Mouse (Mus musculus): Measurements from ENCODE around the gene 4930435E12Rik.

4930435E12Rik gene

DNA sequence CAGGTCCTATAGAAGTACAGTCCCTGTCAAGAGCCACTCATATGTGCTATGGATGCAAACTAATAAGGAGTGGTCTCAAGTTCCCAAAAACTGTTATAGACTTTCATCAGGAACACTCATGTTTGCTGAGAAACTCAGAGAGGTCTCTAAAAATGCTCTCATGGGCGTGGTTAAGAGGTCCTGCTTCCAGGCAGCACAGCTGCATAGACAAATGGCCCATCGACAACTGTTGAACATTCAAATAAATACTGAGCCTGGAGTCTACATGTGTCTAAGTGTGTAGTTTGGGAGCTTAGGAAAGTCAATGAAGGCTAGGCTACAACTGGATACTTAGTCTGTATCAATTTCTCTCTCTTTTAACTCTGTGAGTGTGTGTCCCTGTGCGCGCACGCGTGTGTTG lies 57.4 kb downstream of the 4930435E12Rik start:
- DNase-seq (ENCODE audit: low read depth, low spot score): no peak

DNA sequence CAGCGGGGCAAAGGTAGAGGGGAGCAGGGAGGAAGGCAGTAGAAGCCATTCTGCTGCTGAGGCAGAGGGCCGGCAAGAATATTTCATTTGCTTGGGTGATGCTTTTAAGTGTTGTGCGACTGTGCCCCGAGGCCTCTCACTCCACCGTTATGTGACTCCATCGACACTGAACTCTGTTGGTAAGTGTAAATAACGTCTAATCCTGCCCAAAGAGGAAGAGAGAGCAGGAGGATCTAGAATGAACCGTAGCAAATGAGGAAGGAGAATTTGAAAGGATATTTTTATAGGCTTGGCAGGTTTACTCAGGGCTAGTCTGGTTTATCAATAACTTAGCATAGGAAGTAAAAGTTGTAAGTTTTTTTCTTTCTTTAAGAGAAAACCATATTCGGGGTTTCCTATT lies 59.0 kb downstream of the 4930435E12Rik start:
- no peak for DNase-seq (ENCODE audit: low read depth, low spot score)

DNA sequence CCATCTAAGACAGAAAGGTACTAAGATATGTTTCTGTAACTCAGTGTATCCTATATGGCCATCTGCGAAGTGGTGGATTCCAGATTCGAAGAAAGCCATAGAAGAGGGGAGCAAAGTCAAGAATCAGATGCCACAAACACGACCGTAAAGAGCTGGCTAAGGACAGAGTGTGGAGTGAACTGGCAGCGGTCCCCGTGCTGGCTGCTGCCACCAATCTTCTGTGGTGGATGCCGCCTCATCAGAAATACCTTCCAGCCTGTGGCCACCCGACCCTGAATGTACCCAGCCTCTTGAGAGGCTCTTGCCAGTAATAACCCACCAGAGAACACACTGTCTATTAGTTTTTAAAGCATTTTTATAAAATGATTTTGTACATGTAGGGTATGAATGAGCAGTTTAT lies 60.2 kb downstream of the 4930435E12Rik start:
- DNase-seq (ENCODE audit: low read depth, low spot score): no peak

DNA sequence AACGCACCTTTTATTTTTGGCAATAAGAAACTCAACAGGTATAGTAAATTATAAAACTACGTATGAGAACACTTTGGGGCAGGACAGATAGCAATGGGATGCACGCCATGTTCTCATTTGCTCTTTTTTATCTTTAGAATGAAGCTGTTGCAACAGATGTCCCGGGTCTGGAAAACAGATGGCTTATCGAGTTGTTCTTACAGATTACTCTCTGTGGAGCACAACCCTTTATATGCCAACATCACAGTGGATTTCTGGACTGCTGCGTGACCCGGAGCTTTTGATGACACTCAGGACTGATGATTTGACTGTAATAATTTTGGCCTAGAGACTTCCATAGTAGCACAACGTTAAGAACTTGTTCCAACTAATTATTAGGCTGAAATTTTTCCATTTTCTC lies 60.8 kb downstream of the 4930435E12Rik start:
- DNase-seq (ENCODE audit: low read depth, low spot score): no peak

DNA sequence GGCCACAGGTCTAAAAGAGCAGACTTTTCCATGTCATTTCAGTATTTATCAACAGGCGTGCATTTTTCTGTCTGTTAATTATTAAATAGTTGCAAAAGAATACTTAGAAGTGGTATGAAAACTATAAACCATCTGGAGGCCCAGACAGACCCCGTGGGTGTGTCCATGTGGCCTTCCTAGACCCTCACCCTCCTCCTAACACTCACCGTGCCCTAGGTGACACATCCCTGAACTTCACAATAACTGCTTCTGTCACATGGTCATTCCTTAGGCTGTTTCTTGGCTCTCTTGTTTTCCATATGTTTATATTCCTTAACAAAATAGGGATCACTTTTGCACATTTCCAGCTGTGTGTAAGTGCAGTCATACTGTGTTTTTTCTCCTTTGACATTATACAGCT lies 61.9 kb downstream of the 4930435E12Rik start:
- no peak for DNase-seq (ENCODE audit: low read depth, low spot score)

DNA sequence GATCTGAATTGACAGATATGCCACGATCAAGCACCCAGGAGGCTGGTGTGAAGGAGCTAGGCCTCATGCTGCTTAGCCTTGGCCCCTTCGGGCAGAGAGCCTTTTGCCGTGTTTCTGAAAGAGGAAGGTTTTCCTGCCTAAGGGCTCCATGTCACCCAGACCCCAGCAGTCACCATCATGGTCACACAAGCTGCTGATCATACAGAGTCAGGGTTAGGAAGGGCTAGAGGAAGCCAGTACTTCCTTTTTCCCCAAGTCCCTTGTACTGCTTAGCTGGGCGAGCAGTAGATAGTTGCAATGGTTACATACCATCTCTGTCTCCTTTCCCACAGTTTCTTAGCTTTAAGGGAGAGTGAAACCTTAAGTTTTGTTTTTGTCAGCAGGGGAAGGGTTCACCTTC lies 65.0 kb downstream of the 4930435E12Rik start:
- no peak for DNase-seq (ENCODE audit: low read depth, low spot score)

DNA sequence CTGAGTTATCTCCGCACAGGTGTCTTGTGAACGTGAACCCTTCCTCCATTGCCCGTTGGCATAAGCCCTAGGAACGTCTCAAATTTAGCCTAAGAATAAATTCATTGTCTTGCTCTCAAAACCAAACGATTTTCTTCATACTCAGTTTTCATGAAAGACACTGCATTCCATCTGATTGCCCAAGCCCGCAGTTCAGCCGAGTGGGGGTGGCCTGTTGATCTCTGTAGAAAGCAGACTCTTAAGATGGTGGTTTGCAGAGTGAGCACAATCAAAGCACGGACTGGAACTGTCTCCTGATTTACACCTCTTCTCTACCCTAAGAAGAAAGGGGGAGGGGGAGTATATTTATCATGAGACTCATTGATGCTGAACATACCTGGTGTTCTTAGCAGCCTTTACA lies 66.1 kb downstream of the 4930435E12Rik start:
- DNase-seq (ENCODE audit: low read depth, low spot score): no peak

All from ZHBTc4 (cell line).